Mouse (Mus musculus) retina, adult 2 months (tissue): ENCODE measurements around the gene Rarres2.

Experiments used
- DNase-seq: peaks from one replicate; pipeline ENCODE4 v3.0.0-alpha.2; 2012; ENCODE audit warnings: low read depth, low spot score

The Rarres2 gene

GRCm38 (mm10) chr6:48581257-48581656 lies 8.7 kb upstream of the Rarres2 start:
- DNase-seq, result no peak

GRCm38 (mm10) chr6:48579215-48579648 lies 6.6 kb upstream of the Rarres2 start:
- no peak for DNase-seq

- no peak for DNase-seq
These were observed 6.1 kb upstream of the Rarres2 start for GRCm38 (mm10) chr6:48578736-48579135.

GRCm38 (mm10) chr6:48573981-48574380 lies 1.4 kb upstream of the Rarres2 start:
- no peak for DNase-seq

- no peak for DNase-seq
These were observed 691 bp upstream of the Rarres2 start for GRCm38 (mm10) chr6:48573280-48573679.

- DNase-seq, result no peak
These were observed 575 bp downstream of the Rarres2 start for GRCm38 (mm10) chr6:48572014-48572413.

- no peak for DNase-seq
These were observed 3.4 kb downstream of the Rarres2 start for GRCm38 (mm10) chr6:48569065-48569807.

GRCm38 (mm10) chr6:48568036-48568984 lies 4.3 kb downstream of the Rarres2 start:
- peak; percentile 79 for DNase-seq

GRCm38 (mm10) chr6:48566312-48566711 lies 6.3 kb downstream of the Rarres2 start:
- no peak for DNase-seq

GRCm38 (mm10) chr6:48565693-48566310 lies 6.8 kb downstream of the Rarres2 start:
- DNase-seq, result no peak

- DNase-seq, result no peak
These were observed 16.6 kb downstream of the Rarres2 start for GRCm38 (mm10) chr6:48555956-48556355.

GRCm38 (mm10) chr6:48555104-48555890 lies 17.3 kb downstream of the Rarres2 start:
- no peak for DNase-seq

GRCm38 (mm10) chr6:48554280-48555103 lies 18.1 kb downstream of the Rarres2 start, which contains the start of gene Lrrc61:
Gene Lrrc61 (plus strand): TSS chr6:48554796.
- DNase-seq, result peak; percentile 72

- DNase-seq, result no peak
These were observed 18.8 kb downstream of the Rarres2 start for GRCm38 (mm10) chr6:48553819-48554218.

GRCm38 (mm10) chr6:48552918-48553317 lies 19.7 kb downstream of the Rarres2 start:
- DNase-seq, result no peak

GRCm38 (mm10) chr6:48548314-48548713 lies 24.3 kb downstream of the Rarres2 start:
- no peak for DNase-seq

- DNase-seq, result no peak
These were observed 25.7 kb downstream of the Rarres2 start for GRCm38 (mm10) chr6:48546858-48547257.

GRCm38 (mm10) chr6:48546271-48546670 lies 26.3 kb downstream of the Rarres2 start:
- no peak for DNase-seq

- no peak for DNase-seq
These were observed 27.3 kb downstream of the Rarres2 start for GRCm38 (mm10) chr6:48545251-48545650.

- DNase-seq, result no peak
These were observed 30.0 kb downstream of the Rarres2 start for GRCm38 (mm10) chr6:48542631-48543030.
